Mouse (Mus musculus): ENCODE results near the gene Cntd1. TPM values are rescaled to one million over a fixed set of nuclear protein-coding genes. Genes with fewer than 3 reads are reported as not detected.

The Cntd1 gene
- total and polyA plus RNA-seq, 3 experiments: 0.96 to 2.5 (median 0.98) TPM

DNA sequence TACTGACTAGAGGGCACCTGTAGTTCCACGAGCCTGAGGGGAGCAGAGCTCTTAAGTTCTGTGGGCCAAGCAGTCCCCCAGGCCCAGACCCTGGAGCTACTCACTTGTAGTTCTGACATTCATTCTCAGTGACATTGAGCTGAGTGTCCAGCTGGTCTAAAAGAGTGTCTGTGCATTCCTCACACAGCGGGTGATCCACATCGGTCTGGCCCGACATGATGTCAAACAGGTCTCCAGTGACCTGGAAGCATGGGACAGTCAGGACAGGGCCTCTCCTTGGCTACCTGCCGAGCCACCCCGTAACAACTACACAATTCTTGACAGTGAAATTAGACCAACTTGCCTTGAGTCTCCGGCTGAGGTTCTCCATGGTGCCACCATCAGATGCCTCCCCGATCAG lies 16.4 kb downstream of the Cntd1 start:
- H3K27ac ChIP-seq (ENCODE audit: insufficient read depth, low read depth): no peak overlapping the region
- H3K9ac ChIP-seq (ENCODE audit: insufficient read depth, low read depth): no peak overlapping the region
- H3K4me1 ChIP-seq (ENCODE audit: control insufficient read depth in 1 of 2, insufficient read depth in 2 of 2): peaks cover under 1 to 12% of the 10 kb centered on the region in 2 experiments; a peak in 3 of 4 replicates
- dilution Hi-C loops (cut with MboI; ENCODE audit: extremely low pct_ligation_motif_present, extremely low pct_unique_long_range_greater_than_20kb, low sequenced_read_pairs): no loop called here
- no peaks in the 10 kb centered on the region for H3K9me3 ChIP-seq (replicated peaks; ENCODE audit: low read length)
- H3K4me3 ChIP-seq (replicated peaks in 1 of 3; ENCODE audit: low read depth in 2 of 3, low read length in 2 of 3, poor library complexity in 1 of 3): no peak overlapping the region
- in situ Hi-C loops (cut with MboI; ENCODE audit: low pct_ligation_motif_present, low pct_unique_long_range_greater_than_20kb, low sequenced_read_pairs): loop anchor here (10.0 kb wide), 1 partner anchor 80 kb away; no protein-coding TSS in a partner anchor
- H3K79me2 ChIP-seq (replicated peaks; ENCODE audit: control insufficient read depth, extremely low read depth, insufficient read depth, poor library complexity, severe bottlenecking): peaks cover 38% of the 10 kb centered on the region
- DNase-seq (ENCODE audit: extremely low read depth): no peak
- TF ChIP-seq MXI1 (IDR thresholded peaks at IDR 0.05; ENCODE audit: low read depth, low read length) (no peak), GABPA (IDR thresholded peaks at IDR 0.05; ENCODE audit: insufficient replicate concordance, low read depth, low read length) (no peak), ZKSCAN1 (IDR thresholded peaks at IDR 0.05; ENCODE audit: borderline replicate concordance, low read depth, low read length) (no peak), IRF4 (IDR thresholded peaks at IDR 0.05; ENCODE audit: low read depth, low read length) (no peak), UBTF (IDR thresholded peaks at IDR 0.05; ENCODE audit: low read depth, low read length) (no peak), PAX5 (IDR thresholded peaks at IDR 0.05; ENCODE audit: low read length) (no peak), USF2 (conservative IDR thresholded peaks at IDR 0.05; ENCODE audit: low read depth, low read length) (no peak), RCOR1 (conservative IDR thresholded peaks at IDR 0.05; ENCODE audit: low read depth, low read length) (no peak), ZC3H11A (IDR thresholded peaks at IDR 0.05; ENCODE audit: low read depth, low read length) (no peak), SMC3 (IDR thresholded peaks at IDR 0.05; ENCODE audit: low read depth, low read length) (no peak), E2F4 (IDR thresholded peaks at IDR 0.05; ENCODE audit: insufficient replicate concordance, low read depth, low read length) (no peak), ZMIZ1 (IDR thresholded peaks at IDR 0.05; ENCODE audit: low read depth, low read length) (no peak), ETS1 (conservative IDR thresholded peaks at IDR 0.05; ENCODE audit: low read depth, low read length) (no peak), CHD2 (IDR thresholded peaks at IDR 0.05; ENCODE audit: low read length) (no peak)
- no peak overlapping the region for H3K4me2 ChIP-seq (ENCODE audit: insufficient read depth, low read depth, poor library complexity, severe bottlenecking)
- H3K27me3 ChIP-seq (replicated peaks): no peaks in the 10 kb centered on the region
- H3K36me3 ChIP-seq (replicated peaks in 1 of 2; ENCODE audit: control insufficient read depth in 1 of 2, insufficient read depth in 1 of 2, low read length in 1 of 2): peaks cover 70 to 99% of the 10 kb centered on the region in 2 experiments

DNA sequence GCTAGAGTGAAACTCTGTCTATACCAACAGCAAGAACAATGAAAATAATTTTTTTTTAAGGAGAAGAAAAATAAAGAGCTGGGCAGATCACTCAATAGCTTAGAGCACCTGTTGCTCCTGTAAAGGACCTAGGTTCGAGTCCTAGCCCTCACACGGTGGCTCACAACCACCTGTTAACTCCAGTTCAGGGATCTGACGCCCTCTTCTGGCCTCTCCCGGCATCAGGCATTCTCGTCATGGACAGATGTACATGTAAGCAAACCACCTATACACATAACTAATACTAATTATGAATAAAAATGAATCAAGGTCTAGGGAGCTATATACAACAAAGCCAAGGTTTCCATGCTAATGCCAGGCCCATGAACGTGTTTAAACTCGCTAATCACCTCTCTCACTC lies 22.1 kb downstream of the Cntd1 start:
- TF ChIP-seq CTCF (conservative IDR thresholded peaks at IDR 0.05 in 1 of 2, IDR thresholded peaks at IDR 0.05 in 1 of 2; ENCODE audit: low read depth in 2 of 2, low read length in 2 of 2) (peak; percentile 30 to 50; a peak in 3 of 4 replicates), TCF12 (IDR thresholded peaks at IDR 0.05; ENCODE audit: low read depth, low read length) (no peak)

More for the DNA sequence above, 22.1 kb downstream of the Cntd1 start:
- in situ Hi-C loops (cut with MboI; ENCODE audit: low pct_ligation_motif_present, low pct_unique_long_range_greater_than_20kb, low sequenced_read_pairs) (loop anchor here (10.0 kb wide), 1 partner anchor 216 kb away; the partner anchor contains the start of genes Coasy and Mlx), dilution Hi-C loops (cut with MboI; ENCODE audit: extremely low pct_ligation_motif_present, extremely low pct_unique_long_range_greater_than_20kb, low sequenced_read_pairs) (no loop called here)
- peak overlapping the region; percentile 92 for H3K4me2 ChIP-seq (ENCODE audit: insufficient read depth, low read depth, poor library complexity, severe bottlenecking)
- peak overlapping the region; percentile 70 to 95 (median 84) for H3K4me3 ChIP-seq (replicated peaks in 1 of 3; ENCODE audit: low read depth in 2 of 3, low read length in 2 of 3, poor library complexity in 1 of 3)
- H3K79me2 ChIP-seq (replicated peaks; ENCODE audit: control insufficient read depth, extremely low read depth, insufficient read depth, poor library complexity, severe bottlenecking): peaks cover 53% of the 10 kb centered on the region
- H3K27ac ChIP-seq (ENCODE audit: insufficient read depth, low read depth): no peak overlapping the region
- peak overlapping the region; percentile 88 for H3K9ac ChIP-seq (ENCODE audit: insufficient read depth, low read depth)
- peaks cover 23 to 46% of the 10 kb centered on the region in 2 experiments for H3K36me3 ChIP-seq (replicated peaks in 1 of 2; ENCODE audit: control insufficient read depth in 1 of 2, insufficient read depth in 1 of 2, low read length in 1 of 2)
- DNase-seq (ENCODE audit: extremely low read depth): peak; percentile 45
- H3K9me3 ChIP-seq (replicated peaks; ENCODE audit: low read length): no peaks in the 10 kb centered on the region
- peaks cover 3 to 26% of the 10 kb centered on the region in 2 experiments; a peak in 3 of 4 replicates for H3K4me1 ChIP-seq (ENCODE audit: control insufficient read depth in 1 of 2, insufficient read depth in 2 of 2)
- H3K27me3 ChIP-seq (replicated peaks): no peaks in the 10 kb centered on the region
